Mouse (Mus musculus) forebrain, embryonic 16.5 days (tissue): Measurements from ENCODE around the gene Gcgr. TPM values are rescaled to one million over a fixed set of nuclear protein-coding genes. Genes with fewer than 3 reads are reported as not detected.
"Not testable (repeated sequence)": the region's sequence is repeated elsewhere in the genome, so short reads cannot be mapped to it uniquely, and the experiment has no call there.

Experiments
- ATAC-seq: fragments of 200-750 bp; cut with Nextera tagmentation; 2 replicates; pipeline ENCODE4 v1.8.0; 2017; ENCODE audit warnings: mild to moderate bottlenecking, moderate library complexity
- H3K27ac ChIP-seq: fragments of 300-500 bp; sonication (generic); 2 replicates; pipeline ENCODE4 v1.5.1; 2014; ENCODE audit warnings: low read length, control low read depth
- H3K27me3 ChIP-seq: fragments of 300-500 bp; sonication (generic); replicated peaks from 2 replicates; pipeline ENCODE4 v1.6.1; 2014; ENCODE audit warnings: low read length; ENCODE audit not compliant: control insufficient read depth, insufficient read depth
- H3K36me3 ChIP-seq: fragments of 300-500 bp; sonication (generic); 2 replicates; pipeline ENCODE4 v1.6.1; 2014; ENCODE audit not compliant: control insufficient read depth, insufficient read depth
- H3K4me1 ChIP-seq: fragments of 300-500 bp; sonication (generic); replicated peaks from 2 replicates; pipeline ENCODE4 v1.6.1; 2014; ENCODE audit warnings: low read length; ENCODE audit not compliant: control insufficient read depth, insufficient read depth
- H3K4me2 ChIP-seq: fragments of 300-500 bp; sonication (generic); 2 replicates; pipeline ENCODE4 v1.6.1; 2014; ENCODE audit warnings: mild to moderate bottlenecking, low read length, control low read depth
- H3K4me3 ChIP-seq: fragments of 300-500 bp; sonication (generic); replicated peaks from 2 replicates; pipeline ENCODE4 v1.5.1; 2014; ENCODE audit warnings: mild to moderate bottlenecking, low read length, control low read depth
- H3K9ac ChIP-seq: fragments of 300-500 bp; sonication (generic); replicated peaks from 2 replicates; pipeline ENCODE4 v1.6.1; 2014; ENCODE audit warnings: low read depth, low read length, control low read depth
- H3K9me3 ChIP-seq: fragments of 300-500 bp; sonication (generic); 2 replicates; pipeline ENCODE4 v1.6.1; 2016; ENCODE audit warnings: low read length; ENCODE audit not compliant: control insufficient read depth
- WGBS: fragments of 180-500 bp; shearing (Covaris S2); extraction: QIAGEN DNeasy Blood & Tissue Kit; methylation state at CpG from one replicate; pipeline ENCODE4 v1.1.7; 2014; 5-methylcytosine and 5-hydroxymethylcytosine counted together
- polyA plus RNA-seq: library from polyadenylated mRNA; unstranded; fragments of >200 nt; fragmentation: Nextera tagmentation; extraction: Ambion mirVana; gene quantifications from 2 replicates; pipeline ENCODE4 v1.2.1, GENCODE M21; 2015

Gene Gcgr
- polyA plus RNA-seq, 1 experiment from 2014 or later = not detected

DNA sequence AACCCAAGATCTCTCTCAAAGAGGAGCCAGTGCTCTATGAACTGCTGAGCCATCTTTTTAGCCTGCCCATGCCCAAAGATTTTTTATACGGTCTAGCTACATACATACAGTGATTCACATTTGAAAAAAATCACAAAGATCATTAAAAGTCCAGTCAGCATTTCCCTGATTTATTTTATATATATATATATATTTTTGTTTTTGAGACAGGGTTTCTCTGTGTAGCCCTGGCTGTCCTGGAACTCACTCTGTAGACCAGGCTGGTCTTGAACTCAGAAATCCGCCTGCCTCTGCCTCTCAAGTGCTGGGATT lies 52.4 kb downstream of the Gcgr start:
- H3K27ac ChIP-seq, ATAC-seq: not testable (repeated sequence)
- H3K36me3 ChIP-seq = peaks cover 27% of the 10 kb centered on the region; the same call in 1 of the 2 replicates

GRCm38 (mm10) chr11:120583937-120584336 lies 53.4 kb downstream of the Gcgr start:
- no peak overlapping the region for H3K27ac ChIP-seq
- 89% methylated on average over 1 of the region's 1 CpGs for WGBS
- no peak overlapping the region for H3K9ac ChIP-seq
- no peak overlapping the region for H3K4me2 ChIP-seq
- H3K36me3 ChIP-seq = peaks cover 27% of the 10 kb centered on the region; the same call in 1 of the 2 replicates
- peaks cover 18% of the 10 kb centered on the region for H3K4me1 ChIP-seq
- no peaks in the 10 kb centered on the region for H3K27me3 ChIP-seq
- H3K9me3 ChIP-seq = no peaks in the 10 kb centered on the region
- H3K4me3 ChIP-seq = no peak overlapping the region
- ATAC-seq = no peak

More for the DNA sequence above, 52.4 kb downstream of the Gcgr start:
- 98% methylated on average over 2 of the region's 2 CpGs for WGBS
- not testable (repeated sequence) for H3K9ac ChIP-seq, H3K27me3 ChIP-seq, H3K4me3 ChIP-seq, H3K4me2 ChIP-seq, H3K9me3 ChIP-seq
- H3K4me1 ChIP-seq = peaks cover 18% of the 10 kb centered on the region

DNA sequence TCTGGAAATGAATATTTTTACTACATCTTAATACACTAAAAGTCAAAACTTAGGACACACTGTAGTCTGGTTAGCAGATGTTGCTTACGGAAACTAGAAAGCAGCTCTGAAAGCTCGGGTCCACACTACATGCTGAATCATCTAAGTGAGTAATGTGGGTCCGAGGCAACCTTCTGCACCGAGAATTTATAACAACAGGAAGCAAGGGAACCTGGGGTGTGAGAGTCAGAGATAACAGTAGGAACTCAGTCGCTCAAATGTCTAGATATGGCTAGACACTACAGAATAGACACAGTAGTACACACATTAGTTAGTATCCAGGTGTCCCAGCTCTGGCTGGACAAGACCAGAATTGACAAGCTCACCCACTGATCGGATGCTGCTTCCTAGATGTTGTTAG lies 58.0 kb downstream of the Gcgr start:
- H3K27me3 ChIP-seq = no peaks in the 10 kb centered on the region
- no peak for ATAC-seq
- H3K36me3 ChIP-seq = peaks cover 47% of the 10 kb centered on the region
- no peak overlapping the region for H3K4me2 ChIP-seq
- H3K4me3 ChIP-seq = no peak overlapping the region
- H3K9ac ChIP-seq = no peak overlapping the region
- no peaks in the 10 kb centered on the region for H3K9me3 ChIP-seq
- no peak overlapping the region for H3K27ac ChIP-seq
- H3K4me1 ChIP-seq = no peaks in the 10 kb centered on the region
- 97% methylated on average over 6 of the region's 6 CpGs for WGBS

Other genes with a start within 250 kb of the Gcgr start
- gene Actg1, start 182.2 kb upstream of the Gcgr start, polyA plus RNA-seq = 4,159 and 4,175 TPM in 2 replicates
- 1.3 and 1.5 TPM in 2 replicates for gene Fscn2, start 169.2 kb upstream of the Gcgr start, polyA plus RNA-seq
- gene Faap100, start 151.9 kb upstream of the Gcgr start, polyA plus RNA-seq = 72.7 and 95.3 TPM in 2 replicates
- 32.0 and 32.1 TPM in 2 replicates for gene Nploc4, start 93.0 kb upstream of the Gcgr start, polyA plus RNA-seq
- gene Tspan10, start 88.1 kb upstream of the Gcgr start, polyA plus RNA-seq = not detected in 2 replicates
- 0.32 TPM in 1 of 2 replicates, not detected in the other for gene Pde6g, start 77.2 kb upstream of the Gcgr start, polyA plus RNA-seq
- gene Oxld1, start 72.6 kb upstream of the Gcgr start, polyA plus RNA-seq = 9.7 and 9.9 TPM in 2 replicates
- gene Ccdc137, start 72.6 kb upstream of the Gcgr start, polyA plus RNA-seq = 26.2 and 31.2 TPM in 2 replicates
- 45.5 and 56.4 TPM in 2 replicates for gene Arl16, start 63.1 kb upstream of the Gcgr start, polyA plus RNA-seq
- gene Mrpl12, start 46.1 kb upstream of the Gcgr start, polyA plus RNA-seq = 107 and 119 TPM in 2 replicates
- 26.5 and 29.5 TPM in 2 replicates for gene Slc25a10, start 38.9 kb upstream of the Gcgr start, polyA plus RNA-seq
- 222 and 241 TPM in 2 replicates for gene Mcrip1, start 19.0 kb downstream of the Gcgr start, polyA plus RNA-seq
- not detected in 2 replicates for gene Ppp1r27, start 20.4 kb downstream of the Gcgr start, polyA plus RNA-seq
- gene P4hb, start 42.6 kb downstream of the Gcgr start, polyA plus RNA-seq = 238 and 265 TPM in 2 replicates
- gene Arhgdia, start 50.9 kb downstream of the Gcgr start, polyA plus RNA-seq = 477 and 485 TPM in 2 replicates
- gene Alyref, start 67.7 kb downstream of the Gcgr start, polyA plus RNA-seq = 287 and 320 TPM in 2 replicates
- 178 and 192 TPM in 2 replicates for gene Anapc11, start 67.7 kb downstream of the Gcgr start, polyA plus RNA-seq
- not detected in 2 replicates for gene Npb, start 77.8 kb downstream of the Gcgr start, polyA plus RNA-seq
- 175 and 234 TPM in 2 replicates for gene Pcyt2, start 87.2 kb downstream of the Gcgr start, polyA plus RNA-seq
- gene Sirt7, start 94.5 kb downstream of the Gcgr start, polyA plus RNA-seq = 50.2 and 50.6 TPM in 2 replicates
- gene Mafg, start 102.9 kb downstream of the Gcgr start, polyA plus RNA-seq = 39.9 and 40.1 TPM in 2 replicates
- gene Pycr1, start 113.1 kb downstream of the Gcgr start, polyA plus RNA-seq = 34.9 and 36.5 TPM in 2 replicates
- gene Myadml2, start 117.5 kb downstream of the Gcgr start, polyA plus RNA-seq = 0.75 TPM in 1 of 2 replicates, not detected in the other
- gene Notum, start 130.5 kb downstream of the Gcgr start, polyA plus RNA-seq = 0.67 and 0.77 TPM in 2 replicates
- 132 and 158 TPM in 2 replicates for gene Aspscr1, start 142.3 kb downstream of the Gcgr start, polyA plus RNA-seq
- gene Cenpx, start 183.0 kb downstream of the Gcgr start, polyA plus RNA-seq = 82.8 and 95.0 TPM in 2 replicates
- 91.0 and 118 TPM in 2 replicates for gene Lrrc45, start 183.2 kb downstream of the Gcgr start, polyA plus RNA-seq
- 251 and 347 TPM in 2 replicates for gene Rac3, start 190.8 kb downstream of the Gcgr start, polyA plus RNA-seq
- gene Dcxr, start 196.6 kb downstream of the Gcgr start, polyA plus RNA-seq = 7.6 TPM in 2 replicates
- gene Cbr2, start 201.4 kb downstream of the Gcgr start, polyA plus RNA-seq = 0.92 and 4.8 TPM in 2 replicates
- gene Hmga1b, start 232.1 kb downstream of the Gcgr start, polyA plus RNA-seq = 1.7 and 2.2 TPM in 2 replicates